Mouse (Mus musculus): Measurements from ENCODE around the gene Itpk1. TPM values are rescaled to one million over a fixed set of nuclear protein-coding genes. Genes with fewer than 3 reads are reported as not detected.

The Itpk1 gene
- polyA plus RNA-seq, 1 experiment from 2014 or later, result 28.0 TPM

DNA sequence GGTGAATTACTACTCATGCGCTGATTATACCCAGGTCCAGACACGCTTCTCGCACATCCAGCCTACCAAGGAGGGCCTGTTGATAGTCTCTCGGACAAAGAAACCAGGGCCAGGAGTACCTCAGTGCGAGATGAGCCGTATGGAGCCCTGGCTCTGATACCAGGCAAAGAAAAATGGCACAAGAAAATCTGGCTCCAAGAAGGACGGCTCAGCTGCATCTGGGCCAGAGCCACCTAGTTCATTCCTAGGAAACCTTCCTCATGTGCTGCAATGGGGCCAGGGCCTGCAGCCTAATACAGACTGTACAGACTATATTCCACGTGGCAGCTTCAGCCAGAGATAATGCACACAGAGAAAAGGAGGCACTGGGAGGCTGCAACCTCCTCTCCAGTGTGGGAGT lies 93.8 kb downstream of the Itpk1 start:
- H3K9me3 ChIP-seq, result no peaks in the 10 kb centered on the region
- H3K9ac ChIP-seq, result no peak overlapping the region
- ATAC-seq (ENCODE audit: low FRiP score, low read depth), result no peak
- H3K4me2 ChIP-seq (replicated peaks), result no peak overlapping the region
- H3K36me3 ChIP-seq, result no peaks in the 10 kb centered on the region
- no peak overlapping the region for H3K4me3 ChIP-seq
- 93% methylated on average over 8 of the region's 8 CpGs for WGBS
- H3K27me3 ChIP-seq (replicated peaks), result no peaks in the 10 kb centered on the region
- no peak overlapping the region for H3K27ac ChIP-seq
- H3K4me1 ChIP-seq, result peaks cover 6% of the 10 kb centered on the region; the same call in 1 of the 2 replicates

- Histone ChIP-seq H3K4me1 (peaks cover 6% of the 10 kb centered on the region; the same call in 1 of the 2 replicates), H3K9ac (no peak overlapping the region), H3K4me3 (no peak overlapping the region), H3K9me3 (no peaks in the 10 kb centered on the region), H3K36me3 (0 out of 2 replicates have a peak, but pooled peaks cover 4% of the 10 kb centered on the region), H3K27ac (no peak overlapping the region), H3K27me3 (replicated peaks) (no peaks in the 10 kb centered on the region), H3K4me2 (replicated peaks) (no peak overlapping the region)
- no peak for ATAC-seq (ENCODE audit: low FRiP score, low read depth)
- WGBS, result 74% methylated on average over 11 of the region's 11 CpGs
Observed at GRCm38 (mm10) chr12:102607808-102608517, 96.8 kb downstream of the Itpk1 start.

GRCm38 (mm10) chr12:102607066-102607465 lies 97.7 kb downstream of the Itpk1 start:
- Histone ChIP-seq H3K36me3 (0 out of 2 replicates have a peak, but pooled peaks cover 4% of the 10 kb centered on the region), H3K27me3 (replicated peaks) (no peaks in the 10 kb centered on the region), H3K27ac (no peak overlapping the region), H3K4me1 (peaks cover 4% of the 10 kb centered on the region), H3K9me3 (no peaks in the 10 kb centered on the region), H3K9ac (no peak overlapping the region), H3K4me3 (no peak overlapping the region), H3K4me2 (replicated peaks) (no peak overlapping the region)
- 95% methylated on average over 8 of the region's 8 CpGs for WGBS
- no peak for ATAC-seq (ENCODE audit: low FRiP score, low read depth)

GRCm38 (mm10) chr12:102605607-102606006 lies 99.1 kb downstream of the Itpk1 start:
- Histone ChIP-seq H3K27ac (no peak overlapping the region), H3K4me3 (no peak overlapping the region), H3K4me1 (peaks cover 12% of the 10 kb centered on the region), H3K36me3 (0 out of 2 replicates have a peak, but pooled peaks cover 4% of the 10 kb centered on the region), H3K9me3 (no peaks in the 10 kb centered on the region), H3K4me2 (replicated peaks) (no peak overlapping the region), H3K27me3 (replicated peaks) (no peaks in the 10 kb centered on the region), H3K9ac (no peak overlapping the region)
- WGBS, result 92% methylated on average over 6 of the region's 6 CpGs
- no peak for ATAC-seq (ENCODE audit: low FRiP score, low read depth)

- no peak overlapping the region for H3K27ac ChIP-seq
- WGBS, result 73% methylated on average over 9 of the region's 9 CpGs
Observed at GRCm38 (mm10) chr12:102602255-102603041, 102.3 kb downstream of the Itpk1 start.

GRCm38 (mm10) chr12:102601847-102602246 lies 102.9 kb downstream of the Itpk1 start:
- Histone ChIP-seq H3K27ac (no peak overlapping the region), H3K36me3 (peaks cover 8% of the 10 kb centered on the region; the same call in 1 of the 2 replicates), H3K4me2 (replicated peaks) (no peak overlapping the region), H3K27me3 (replicated peaks) (no peaks in the 10 kb centered on the region), H3K4me3 (no peak overlapping the region), H3K9ac (no peak overlapping the region), H3K9me3 (peaks cover 4% of the 10 kb centered on the region; the same call in 1 of the 2 replicates), H3K4me1 (peaks cover 29% of the 10 kb centered on the region)
- 14% methylated on average over 8 of the region's 8 CpGs for WGBS
- no peak for ATAC-seq (ENCODE audit: low FRiP score, low read depth)

More at GRCm38 (mm10) chr12:102602255-102603041, 102.3 kb downstream of the Itpk1 start:
- Histone ChIP-seq H3K4me2 (replicated peaks) (no peak overlapping the region), H3K9ac (no peak overlapping the region), H3K4me1 (peaks cover 26% of the 10 kb centered on the region), H3K27me3 (replicated peaks) (no peaks in the 10 kb centered on the region), H3K9me3 (peaks cover 4% of the 10 kb centered on the region; the same call in 1 of the 2 replicates), H3K4me3 (no peak overlapping the region), H3K36me3 (peaks cover 8% of the 10 kb centered on the region; the same call in 1 of the 2 replicates)
- ATAC-seq (ENCODE audit: low FRiP score, low read depth), result no peak

- Histone ChIP-seq H3K4me2 (replicated peaks) (no peak overlapping the region), H3K27ac (no peak overlapping the region), H3K9ac (no peak overlapping the region), H3K27me3 (replicated peaks) (no peaks in the 10 kb centered on the region), H3K36me3 (peaks cover 8% of the 10 kb centered on the region; the same call in 1 of the 2 replicates), H3K4me1 (peaks cover 29% of the 10 kb centered on the region), H3K4me3 (no peak overlapping the region), H3K9me3 (peaks cover 4% of the 10 kb centered on the region; the same call in 1 of the 2 replicates)
- WGBS, result 68% methylated on average over 6 of the region's 6 CpGs
- ATAC-seq (ENCODE audit: low FRiP score, low read depth), result no peak
Observed at GRCm38 (mm10) chr12:102600345-102600744, 104.4 kb downstream of the Itpk1 start.

GRCm38 (mm10) chr12:102599801-102600200 lies 104.9 kb downstream of the Itpk1 start:
- H3K27me3 ChIP-seq (replicated peaks), result no peaks in the 10 kb centered on the region
- WGBS, result 71% methylated on average over 7 of the region's 7 CpGs
- H3K4me1 ChIP-seq, result peaks cover 31% of the 10 kb centered on the region
- no peak overlapping the region for H3K27ac ChIP-seq
- peaks cover 8% of the 10 kb centered on the region; the same call in 1 of the 2 replicates for H3K36me3 ChIP-seq
- H3K4me3 ChIP-seq, result no peak overlapping the region
- H3K9ac ChIP-seq, result no peak overlapping the region
- no peak for ATAC-seq (ENCODE audit: low FRiP score, low read depth)
- H3K4me2 ChIP-seq (replicated peaks), result no peak overlapping the region
- H3K9me3 ChIP-seq, result peaks cover 4% of the 10 kb centered on the region; the same call in 1 of the 2 replicates

DNA sequence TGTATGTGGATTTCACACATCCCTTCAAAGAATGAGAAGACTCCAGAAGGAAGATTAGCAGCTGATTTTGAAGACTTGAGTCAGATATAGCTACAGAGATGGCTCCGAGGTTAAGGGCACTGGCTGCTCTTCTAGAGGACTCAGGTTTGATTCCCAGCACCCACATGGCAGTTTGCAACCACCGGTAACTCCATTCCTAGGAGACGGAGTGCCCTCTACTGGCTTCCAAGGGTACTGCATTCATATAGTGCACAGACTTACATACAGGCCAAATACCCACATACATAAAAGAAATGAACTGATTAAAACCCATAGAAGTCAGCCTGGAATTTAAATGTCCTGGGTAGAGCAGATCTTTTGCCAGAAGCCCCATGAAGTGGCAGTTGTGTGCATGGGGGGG lies 106.2 kb downstream of the Itpk1 start:
- WGBS, result 98% methylated on average over 3 of the region's 3 CpGs
- peaks cover 4% of the 10 kb centered on the region; the same call in 1 of the 2 replicates for H3K9me3 ChIP-seq

GRCm38 (mm10) chr12:102597466-102597865 lies 107.3 kb downstream of the Itpk1 start:
- peaks cover 43% of the 10 kb centered on the region for H3K4me1 ChIP-seq
- peaks cover 3% of the 10 kb centered on the region; the same call in 1 of the 2 replicates for H3K36me3 ChIP-seq
- peaks cover 4% of the 10 kb centered on the region; the same call in 1 of the 2 replicates for H3K9me3 ChIP-seq
- H3K4me2 ChIP-seq (replicated peaks), result no peak overlapping the region
- no peaks in the 10 kb centered on the region for H3K27me3 ChIP-seq (replicated peaks)
- H3K9ac ChIP-seq, result no peak overlapping the region
- ATAC-seq (ENCODE audit: low FRiP score, low read depth), result no peak
- H3K27ac ChIP-seq, result no peak overlapping the region
- H3K4me3 ChIP-seq, result no peak overlapping the region
- WGBS, result 64% methylated on average over 4 of the region's 4 CpGs

More for the DNA sequence above, 106.2 kb downstream of the Itpk1 start:
- H3K9ac ChIP-seq, result no peak overlapping the region
- peaks cover 39% of the 10 kb centered on the region for H3K4me1 ChIP-seq
- no peak overlapping the region for H3K27ac ChIP-seq
- H3K36me3 ChIP-seq, result peaks cover 3% of the 10 kb centered on the region; the same call in 1 of the 2 replicates
- no peak overlapping the region for H3K4me2 ChIP-seq (replicated peaks)
- no peak overlapping the region for H3K4me3 ChIP-seq
- H3K27me3 ChIP-seq (replicated peaks), result no peaks in the 10 kb centered on the region
- no peak for ATAC-seq (ENCODE audit: low FRiP score, low read depth)

- H3K4me1 ChIP-seq, result peaks cover 34% of the 10 kb centered on the region
- ATAC-seq (ENCODE audit: low FRiP score, low read depth), result no peak
- 75% methylated on average over 7 of the region's 7 CpGs for WGBS
Observed at GRCm38 (mm10) chr12:102596410-102596809, 108.3 kb downstream of the Itpk1 start.

GRCm38 (mm10) chr12:102594627-102595026 lies 110.1 kb downstream of the Itpk1 start:
- 82% methylated on average over 9 of the region's 9 CpGs for WGBS

More at GRCm38 (mm10) chr12:102596410-102596809, 108.3 kb downstream of the Itpk1 start:
- peaks cover 4% of the 10 kb centered on the region; the same call in 1 of the 2 replicates for H3K9me3 ChIP-seq
- H3K27me3 ChIP-seq (replicated peaks), result no peaks in the 10 kb centered on the region
- H3K36me3 ChIP-seq, result peaks cover 3% of the 10 kb centered on the region; the same call in 1 of the 2 replicates
- no peak overlapping the region for H3K4me3 ChIP-seq
- no peak overlapping the region for H3K9ac ChIP-seq
- H3K4me2 ChIP-seq (replicated peaks), result no peak overlapping the region
- H3K27ac ChIP-seq, result no peak overlapping the region

More at GRCm38 (mm10) chr12:102594627-102595026, 110.1 kb downstream of the Itpk1 start:
- Histone ChIP-seq H3K36me3 (peaks cover 3% of the 10 kb centered on the region; the same call in 1 of the 2 replicates), H3K4me3 (no peak overlapping the region), H3K27ac (no peak overlapping the region), H3K4me2 (replicated peaks) (no peak overlapping the region), H3K9me3 (peaks cover 4% of the 10 kb centered on the region; the same call in 1 of the 2 replicates), H3K9ac (no peak overlapping the region), H3K4me1 (peaks cover 22% of the 10 kb centered on the region), H3K27me3 (replicated peaks) (no peaks in the 10 kb centered on the region)
- no peak for ATAC-seq (ENCODE audit: low FRiP score, low read depth)

Measured in neural tube, embryonic 12.5 days (tissue).